Mouse (Mus musculus): Measurements from ENCODE around the gene Zfp747.
A peak's percentile ranks its signal among the peaks of the same experiment; 100 is the strongest.
"Not testable (repeated sequence)": the region's sequence is repeated elsewhere in the genome, so short reads cannot be mapped to it uniquely, and the experiment has no call there.

Gene Zfp747

GRCm38 (mm10) chr7:127375271-127376245 is at the start of gene Zfp747:
Gene Zfp747 (minus strand): TSS chr7:127376050.
- DNase-seq (ENCODE audit: low read depth, low spot score) = peak; percentile 99

- DNase-seq (ENCODE audit: low read depth, low spot score) = no peak
These were observed 49.4 kb upstream of the Zfp747 start for GRCm38 (mm10) chr7:127425291-127425690.

GRCm38 (mm10) chr7:127422247-127422646 is 46.4 kb upstream of the Zfp747 start:
- DNase-seq (ENCODE audit: low read depth, low spot score) = no peak

GRCm38 (mm10) chr7:127421388-127422191 is 45.7 kb upstream of the Zfp747 start, which contains the start of gene Zfp688:
Gene Zfp688 (minus strand): TSS chr7:127422068.
- peak; percentile 93 for DNase-seq (ENCODE audit: low read depth, low spot score)

- no peak for DNase-seq (ENCODE audit: low read depth, low spot score)
These were observed 35.6 kb upstream of the Zfp747 start for GRCm38 (mm10) chr7:127411418-127411817.

- peak; percentile 93 for DNase-seq (ENCODE audit: low read depth, low spot score)
These were observed 30.4 kb upstream of the Zfp747 start, which contains the start of gene Zfp764 for GRCm38 (mm10) chr7:127406002-127406987. Gene Zfp764 (minus strand): TSS chr7:127406822.

GRCm38 (mm10) chr7:127404101-127404500 is 28.3 kb upstream of the Zfp747 start:
- not testable (repeated sequence) for DNase-seq (ENCODE audit: low read depth, low spot score)

GRCm38 (mm10) chr7:127402980-127403379 is 27.1 kb upstream of the Zfp747 start:
- peak; percentile 41 for DNase-seq (ENCODE audit: low read depth, low spot score)

GRCm38 (mm10) chr7:127400355-127400754 is 24.5 kb upstream of the Zfp747 start:
- no peak for DNase-seq (ENCODE audit: low read depth, low spot score)

- DNase-seq (ENCODE audit: low read depth, low spot score) = no peak
These were observed 18.1 kb upstream of the Zfp747 start for GRCm38 (mm10) chr7:127393944-127394333.

GRCm38 (mm10) chr7:127393157-127393943 is 17.5 kb upstream of the Zfp747 start, which contains the start of gene E430018J23Rik:
Gene E430018J23Rik (minus strand): TSS chr7:127393629.
- peak; percentile 99 for DNase-seq (ENCODE audit: low read depth, low spot score)

- peak; percentile 39 for DNase-seq (ENCODE audit: low read depth, low spot score)
These were observed 16.5 kb upstream of the Zfp747 start for GRCm38 (mm10) chr7:127392251-127392824.

- no peak for DNase-seq (ENCODE audit: low read depth, low spot score)
These were observed 15.7 kb upstream of the Zfp747 start for GRCm38 (mm10) chr7:127391538-127391937.

GRCm38 (mm10) chr7:127390306-127390705 is 14.5 kb upstream of the Zfp747 start:
- no peak for DNase-seq (ENCODE audit: low read depth, low spot score)

- DNase-seq (ENCODE audit: low read depth, low spot score) = not testable (repeated sequence)
These were observed 12.4 kb upstream of the Zfp747 start for GRCm38 (mm10) chr7:127388201-127388600.

GRCm38 (mm10) chr7:127386641-127387392 is 11.0 kb upstream of the Zfp747 start, which contains the start of gene 9130019O22Rik:
Gene 9130019O22Rik (minus strand): TSS chr7:127387166.
- DNase-seq (ENCODE audit: low read depth, low spot score) = peak; percentile 96

- DNase-seq (ENCODE audit: low read depth, low spot score) = not testable (repeated sequence)
These were observed 9.7 kb upstream of the Zfp747 start for GRCm38 (mm10) chr7:127385560-127385959.

- no peak for DNase-seq (ENCODE audit: low read depth, low spot score)
These were observed 2.6 kb upstream of the Zfp747 start for GRCm38 (mm10) chr7:127378310-127378921.
